Mouse (Mus musculus): ENCODE data around the gene Flot2.

- peak; percentile 57; the same call in 1 of the 2 replicates for TF ChIP-seq EP300 (IDR thresholded peaks at IDR 0.05; ENCODE audit: low read depth)
- no peak for TF ChIP-seq CTCF (IDR thresholded peaks at IDR 0.05; ENCODE audit: low read depth)
Measured at GRCm38 (mm10) chr11:78073577-78074276, 36.0 kb downstream of the Flot2 start.
